Mouse (Mus musculus) lung, embryonic 16.5 days (tissue): ENCODE results near the gene Mast3. TPM values are rescaled to one million over a fixed set of nuclear protein-coding genes. Genes with fewer than 3 reads are reported as not detected.

Source experiments
- ATAC-seq: fragments of 200-750 bp; cut with Nextera tagmentation; 2 replicates; pipeline ENCODE4 v1.8.0; 2017; ENCODE audit warnings: low read depth, mild to moderate bottlenecking, moderate library complexity
- H3K27ac ChIP-seq: fragments of 300-500 bp; sonication (generic); 2 replicates; pipeline ENCODE4 v1.5.1; 2014; ENCODE audit warnings: mild to moderate bottlenecking, control low read depth, low read length
- H3K27me3 ChIP-seq: fragments of 300-500 bp; sonication (generic); 2 replicates; pipeline ENCODE4 v1.6.1; 2014; ENCODE audit warnings: low read depth, low read length, mixed read lengths; ENCODE audit not compliant: control insufficient read depth, insufficient read depth
- H3K36me3 ChIP-seq: fragments of 300-500 bp; sonication (generic); 2 replicates; pipeline ENCODE4 v1.6.1; 2014; ENCODE audit warnings: low read length; ENCODE audit not compliant: control insufficient read depth, insufficient read depth
- H3K4me1 ChIP-seq: fragments of 300-500 bp; sonication (generic); replicated peaks from 2 replicates; pipeline ENCODE4 v1.6.1; 2014; ENCODE audit warnings: low read length, mixed read lengths; ENCODE audit not compliant: control insufficient read depth, insufficient read depth
- H3K4me2 ChIP-seq: fragments of 300-500 bp; sonication (generic); 2 replicates; pipeline ENCODE4 v1.6.1; 2014; ENCODE audit warnings: low read depth, low read length, control low read depth
- H3K4me3 ChIP-seq: fragments of 300-500 bp; sonication (generic); 2 replicates; pipeline ENCODE4 v1.5.1; 2014; ENCODE audit warnings: mild to moderate bottlenecking, low read length, control low read depth
- H3K9ac ChIP-seq: fragments of 300-500 bp; sonication (generic); 2 replicates; pipeline ENCODE4 v1.6.1; 2014; ENCODE audit warnings: low read length, control low read depth
- H3K9me3 ChIP-seq: fragments of 300-500 bp; sonication (generic); 2 replicates; pipeline ENCODE4 v1.6.1; 2016; ENCODE audit warnings: low read length; ENCODE audit not compliant: control insufficient read depth
- WGBS: fragments of 180-500 bp; shearing (Covaris S2); extraction: QIAGEN DNeasy Blood & Tissue Kit; methylation state at CpG from one replicate; pipeline ENCODE4 v1.1.7; 2014; 5-methylcytosine and 5-hydroxymethylcytosine counted together
- polyA plus RNA-seq: library from polyadenylated mRNA; unstranded; fragments of >200 nt; fragmentation: Nextera tagmentation; extraction: Ambion mirVana; gene quantifications from 2 replicates; pipeline ENCODE4 v1.2.1, GENCODE M21; 2015

Gene Mast3
- polyA plus RNA-seq, 1 experiment from 2014 or later = 14.3 TPM

DNA sequence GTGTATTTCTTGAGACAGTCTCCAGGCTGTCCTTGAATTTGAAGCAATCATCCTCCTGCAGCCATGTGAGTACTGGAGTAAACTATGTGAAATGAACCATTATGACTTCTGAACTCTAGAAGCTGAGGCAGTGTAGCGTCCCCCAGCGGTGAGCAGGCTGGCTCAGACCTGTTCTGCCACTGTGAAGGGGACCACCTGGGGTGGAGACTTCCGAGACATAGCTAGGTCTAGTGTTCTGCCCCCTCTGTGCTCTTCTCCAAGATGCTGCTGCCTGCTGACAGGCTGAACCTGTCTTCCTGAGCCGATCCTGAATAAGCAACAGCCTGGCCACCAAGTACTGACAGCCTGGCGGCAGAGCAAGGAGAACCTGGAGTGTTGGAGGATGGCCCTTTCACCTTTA, 40.3 kb upstream of the Mast3 start:
- H3K27me3 ChIP-seq = no peaks in the 10 kb centered on the region
- H3K9ac ChIP-seq = no peak overlapping the region
- no peak overlapping the region for H3K4me3 ChIP-seq
- no peak overlapping the region for H3K4me2 ChIP-seq
- H3K27ac ChIP-seq = no peak overlapping the region
- no peaks in the 10 kb centered on the region for H3K36me3 ChIP-seq
- no peaks in the 10 kb centered on the region for H3K9me3 ChIP-seq
- WGBS = 39% methylated on average over 5 of the region's 5 CpGs
- H3K4me1 ChIP-seq = peaks cover 3% of the 10 kb centered on the region
- ATAC-seq = no peak

DNA sequence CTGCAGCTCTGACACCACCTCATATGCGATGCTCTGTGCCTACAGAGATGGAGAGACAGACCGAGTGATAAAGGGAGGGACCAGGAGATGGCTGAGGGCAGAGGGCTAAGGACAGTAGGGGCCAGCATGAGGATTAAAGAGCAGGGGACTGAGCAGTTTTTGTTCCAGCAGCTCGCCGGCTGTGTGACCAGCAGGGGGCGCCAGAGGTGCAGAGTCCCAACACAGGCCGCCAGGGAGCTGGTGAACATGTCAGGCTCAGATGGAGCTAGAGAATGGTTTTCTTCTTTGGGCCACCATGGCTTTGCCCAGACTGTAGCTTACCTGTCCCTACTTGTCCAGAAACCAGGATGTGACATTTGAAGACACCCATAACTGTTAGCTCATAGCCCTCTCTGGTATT, 39.7 kb upstream of the Mast3 start:
- peaks cover 3% of the 10 kb centered on the region for H3K4me1 ChIP-seq
- ATAC-seq = no peak
- no peak overlapping the region for H3K27ac ChIP-seq
- 1% methylated on average over 6 of the region's 6 CpGs for WGBS
- no peaks in the 10 kb centered on the region for H3K27me3 ChIP-seq
- H3K4me3 ChIP-seq = no peak overlapping the region
- H3K4me2 ChIP-seq = no peak overlapping the region
- H3K9me3 ChIP-seq = no peaks in the 10 kb centered on the region
- H3K36me3 ChIP-seq = no peaks in the 10 kb centered on the region
- H3K9ac ChIP-seq = no peak overlapping the region

GRCm38 (mm10) chr8:70843941-70844340, 39.1 kb upstream of the Mast3 start:
- Histone ChIP-seq H3K9me3 (no peaks in the 10 kb centered on the region), H3K9ac (no peak overlapping the region), H3K36me3 (no peaks in the 10 kb centered on the region), H3K4me2 (no peak overlapping the region), H3K4me1 (peaks cover 3% of the 10 kb centered on the region), H3K27ac (no peak overlapping the region), H3K27me3 (no peaks in the 10 kb centered on the region), H3K4me3 (no peak overlapping the region)
- WGBS = 87% methylated on average over 8 of the region's 8 CpGs
- no peak for ATAC-seq

DNA sequence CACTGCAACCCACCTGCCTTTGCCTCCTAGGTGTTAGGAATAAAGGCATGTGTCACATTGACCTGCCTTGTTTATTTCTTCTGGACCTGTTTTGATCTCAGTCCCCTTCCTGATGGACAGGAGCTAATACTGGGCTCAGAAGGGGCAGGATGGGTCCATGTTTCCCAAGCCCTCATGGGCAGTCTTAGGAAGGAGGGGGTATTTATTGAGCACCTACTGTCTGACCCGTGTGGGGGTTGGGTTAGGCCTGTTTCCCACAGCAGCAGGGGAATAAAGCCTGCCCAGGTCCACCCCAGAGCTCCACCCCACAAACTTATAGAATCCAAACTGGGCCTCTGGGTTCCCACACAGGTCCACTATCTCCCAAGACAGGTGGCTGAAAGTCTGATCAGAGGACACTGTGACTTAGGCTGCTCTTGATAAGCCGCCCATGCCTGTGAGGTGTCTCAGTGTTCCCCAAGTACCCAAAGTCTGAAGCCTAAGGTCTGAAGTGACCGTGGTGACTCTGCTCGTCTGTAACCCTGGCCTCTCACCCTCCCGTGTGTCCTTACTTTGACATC, 38.4 kb upstream of the Mast3 start:
- Histone ChIP-seq H3K4me1 (peaks cover 7% of the 10 kb centered on the region), H3K36me3 (no peaks in the 10 kb centered on the region), H3K9me3 (no peaks in the 10 kb centered on the region), H3K27ac (no peak overlapping the region), H3K4me3 (no peak overlapping the region), H3K4me2 (no peak overlapping the region), H3K9ac (no peak overlapping the region), H3K27me3 (no peaks in the 10 kb centered on the region)
- ATAC-seq = no peak
- WGBS = 78% methylated on average over 5 of the region's 5 CpGs

GRCm38 (mm10) chr8:70842484-70842883, 37.6 kb upstream of the Mast3 start:
- 71% methylated on average over 25 of the region's 25 CpGs for whole genome bisulfite sequencing
- no peak for ATAC-seq

GRCm38 (mm10) chr8:70841147-70842072, 36.6 kb upstream of the Mast3 start:
- WGBS = 25% methylated on average over 22 of the region's 22 CpGs
- Histone ChIP-seq H3K27me3 (no peaks in the 10 kb centered on the region), H3K27ac (no peak overlapping the region), H3K4me2 (no peak overlapping the region), H3K9me3 (no peaks in the 10 kb centered on the region), H3K36me3 (no peaks in the 10 kb centered on the region), H3K4me1 (peaks cover 7% of the 10 kb centered on the region), H3K9ac (no peak overlapping the region), H3K4me3 (no peak overlapping the region)
- ATAC-seq = no peak

More at GRCm38 (mm10) chr8:70842484-70842883, 37.6 kb upstream of the Mast3 start:
- Histone ChIP-seq H3K9me3 (no peaks in the 10 kb centered on the region), H3K9ac (no peak overlapping the region), H3K36me3 (no peaks in the 10 kb centered on the region), H3K4me1 (peaks cover 7% of the 10 kb centered on the region), H3K4me3 (no peak overlapping the region), H3K4me2 (no peak overlapping the region), H3K27ac (no peak overlapping the region), H3K27me3 (no peaks in the 10 kb centered on the region)

- H3K36me3 ChIP-seq = peaks cover 4% of the 10 kb centered on the region; the same call in 1 of the 2 replicates
- H3K4me3 ChIP-seq = no peak overlapping the region
- no peaks in the 10 kb centered on the region for H3K9me3 ChIP-seq
- H3K4me2 ChIP-seq = no peak overlapping the region
- H3K9ac ChIP-seq = no peak overlapping the region
- no peaks in the 10 kb centered on the region for H3K27me3 ChIP-seq
- no peak for ATAC-seq
- WGBS = 41% methylated on average over 10 of the region's 10 CpGs
- H3K4me1 ChIP-seq = peaks cover 7% of the 10 kb centered on the region
- H3K27ac ChIP-seq = 0 out of 2 replicates have a peak overlapping the region, but pooled peaks have one; percentile 64
These were observed 35.7 kb upstream of the Mast3 start for GRCm38 (mm10) chr8:70840590-70840989.

DNA sequence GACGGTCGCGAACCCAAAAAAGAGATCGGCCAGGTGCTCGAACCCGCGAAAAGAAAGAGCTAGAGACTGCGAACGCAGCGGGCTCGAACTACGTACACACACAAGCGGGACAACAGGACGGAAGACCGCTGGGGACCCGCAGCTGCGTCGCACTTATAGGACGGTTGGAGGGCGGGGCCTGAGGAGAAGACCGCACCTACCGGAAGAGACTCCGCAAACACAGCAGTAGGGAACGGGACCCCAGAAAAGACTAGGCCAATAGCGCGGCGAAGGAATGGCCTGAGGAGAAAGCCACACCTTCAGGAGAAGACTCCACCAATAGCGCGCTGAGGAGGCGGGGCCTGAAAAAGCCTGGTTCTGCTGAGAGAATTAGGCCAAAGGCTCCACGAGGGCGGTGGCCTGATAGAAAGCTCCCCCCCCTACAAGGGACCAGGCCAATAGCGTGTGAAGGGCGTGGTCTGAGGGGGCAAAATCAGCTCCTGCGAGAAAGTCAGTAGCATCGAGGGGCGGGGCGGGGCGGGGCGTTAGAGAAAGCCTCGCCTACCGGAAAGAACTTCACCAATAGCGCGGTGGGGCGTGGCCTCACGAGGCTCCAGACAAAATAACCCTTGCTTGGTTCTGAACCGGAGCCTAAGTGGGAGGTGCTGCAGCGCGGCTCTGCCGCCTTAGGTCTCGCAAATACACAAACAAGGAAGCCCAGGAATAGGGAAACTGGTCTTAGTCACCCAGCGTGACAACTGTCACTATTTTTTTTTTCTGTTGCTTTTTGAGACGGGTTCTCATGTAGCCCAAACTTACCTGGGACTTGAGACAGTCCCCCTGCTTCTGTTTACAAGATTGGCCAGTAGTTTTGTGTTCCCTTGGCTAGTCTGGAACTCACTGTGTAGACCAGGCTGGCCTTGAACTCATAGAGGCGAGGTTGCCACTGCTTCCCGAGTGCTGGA, 34.8 kb upstream of the Mast3 start, which contains the start of gene Arrdc2:
Gene Arrdc2, minus strand, starts transcription at position 313 of the 944 bp plus-strand sequence.
- 2% methylated on average over 55 of the region's 55 CpGs for WGBS
- peak within 1 kb of the TSS; percentile 75 for H3K4me3 ChIP-seq
- H3K27me3 ChIP-seq = no peaks in the 10 kb centered on the region
- peak within 1 kb of the TSS; percentile 90 for H3K4me2 ChIP-seq
- peaks cover 7% of the 10 kb centered on the region for H3K4me1 ChIP-seq
- peak; percentile 98 for ATAC-seq
- peak within 1 kb of the TSS; percentile 92 for H3K27ac ChIP-seq
- peaks cover 4% of the 10 kb centered on the region; the same call in 1 of the 2 replicates for H3K36me3 ChIP-seq
- H3K9me3 ChIP-seq = no peaks in the 10 kb centered on the region
- H3K9ac ChIP-seq = peak within 1 kb of the TSS; percentile 87
